Mouse (Mus musculus) megakaryocyte-erythroid progenitor cell, adult 5 weeks (primary cell): ENCODE results near the gene Rfx1. TPM values are rescaled to one million over a fixed set of nuclear protein-coding genes. Genes with fewer than 3 reads are reported as not detected.

Experiments
- polyA plus RNA-seq: library from polyadenylated mRNA; stranded (reverse); fragments of >175 nt; gene quantifications from 2 replicates; pipeline ENCODE4 v1.2.3, GENCODE M21; 2012

The Rfx1 gene
- 44.9 and 58.5 TPM in 2 replicates for polyA plus RNA-seq

DNA sequence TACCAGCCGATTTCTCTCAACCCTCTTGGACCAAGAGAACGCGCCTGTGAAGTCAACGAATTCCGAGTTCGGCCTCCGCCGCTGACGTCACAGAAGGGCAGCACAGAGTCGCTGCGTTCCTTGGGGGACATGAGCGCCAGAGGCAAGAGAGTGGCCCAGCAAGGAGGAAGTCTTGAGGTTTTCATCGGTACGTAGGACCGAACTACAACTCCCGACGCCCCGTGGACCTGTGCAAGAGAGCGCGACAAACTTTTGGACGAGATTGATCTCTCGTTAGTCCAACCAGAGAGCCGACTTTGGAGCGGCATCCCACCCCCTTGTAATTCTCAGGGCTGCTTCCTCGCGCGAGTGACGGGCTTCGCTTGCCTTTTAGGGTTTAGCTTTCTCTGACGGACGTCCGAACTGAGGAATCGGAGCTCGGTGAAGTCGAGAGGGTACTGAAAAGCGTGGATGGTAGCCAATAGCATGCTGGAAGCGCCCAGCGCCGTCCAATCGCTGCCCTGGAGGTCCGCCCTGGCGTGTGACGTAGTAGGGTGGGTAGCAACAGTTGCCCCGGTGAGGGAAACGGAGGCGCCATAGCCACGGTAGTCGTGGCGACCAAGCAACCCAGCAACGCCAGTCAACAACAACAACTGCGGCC, at the start of gene Rfx1:
Gene Rfx1, plus strand, starts transcription at position 544 of the 640 bp plus-strand sequence.

DNA sequence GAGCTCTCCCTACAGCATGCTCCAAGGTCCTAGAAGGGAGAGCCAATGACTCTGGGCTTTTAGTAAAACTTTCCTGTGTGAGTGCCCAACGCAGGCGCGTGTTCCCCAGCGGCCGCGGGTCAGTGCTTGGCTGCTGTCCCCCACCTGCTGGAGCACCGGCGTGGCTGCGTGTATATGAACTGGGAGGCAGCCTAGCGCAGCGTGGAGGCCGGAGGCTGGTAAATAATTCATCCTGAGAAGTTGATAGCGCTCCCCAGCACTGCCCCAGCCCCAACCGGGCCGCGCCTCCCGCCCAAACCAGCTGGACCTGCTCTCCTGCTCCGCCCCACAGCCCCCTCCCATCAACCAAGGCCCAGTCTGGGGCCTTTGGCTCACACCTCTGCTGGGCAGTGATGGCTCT, 45.5 kb upstream of the Rfx1 start, which contains the start of gene Palm3:
Gene Palm3, plus strand, starts transcription at position 376 of the 400 bp plus-strand sequence.

DNA sequence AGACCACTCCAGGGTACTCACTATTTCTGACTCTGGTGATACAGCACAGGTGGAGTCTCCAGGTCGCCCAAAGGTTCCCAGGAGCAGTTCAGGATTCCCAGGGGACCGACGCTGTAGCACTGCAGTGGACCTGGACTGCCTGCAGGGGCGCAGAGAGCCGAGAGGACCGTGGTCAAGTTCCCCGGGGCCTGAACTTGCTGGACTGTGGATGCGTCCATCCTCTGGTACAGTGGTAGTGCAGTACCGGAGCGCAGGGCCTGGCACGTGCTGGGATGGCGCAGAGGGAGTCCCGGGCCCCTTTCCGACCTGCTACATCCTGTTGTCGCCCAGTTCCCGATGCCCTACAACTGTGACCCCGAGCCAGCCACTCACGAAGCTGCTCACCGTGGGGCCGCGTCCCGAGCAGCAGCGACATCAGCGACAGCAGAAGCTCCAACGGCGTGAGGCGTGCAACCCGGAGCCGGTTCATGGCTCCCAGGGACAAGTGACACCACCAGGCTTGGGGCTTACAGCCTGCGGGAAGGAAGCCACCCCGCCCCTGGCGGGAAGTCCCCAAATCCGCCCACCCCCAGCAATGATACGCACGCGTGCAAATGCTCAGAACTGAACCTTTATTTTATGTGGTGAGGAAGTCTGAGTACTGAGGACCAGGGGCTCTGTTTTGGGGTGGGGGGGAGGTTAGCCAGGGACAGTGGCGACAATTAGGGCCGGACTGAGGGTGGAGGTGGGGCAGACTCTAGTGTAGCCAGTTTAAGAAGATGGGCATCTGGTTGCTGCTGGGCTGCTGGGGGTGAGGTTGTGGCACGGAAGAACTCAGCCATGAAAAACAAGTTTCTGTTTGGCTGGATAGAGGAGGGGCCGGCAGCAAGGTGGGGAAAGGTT, 24.3 kb upstream of the Rfx1 start, which contains the start of gene Il27ra:
Gene Il27ra, minus strand, starts transcription at position 524 of the 882 bp plus-strand sequence.

DNA sequence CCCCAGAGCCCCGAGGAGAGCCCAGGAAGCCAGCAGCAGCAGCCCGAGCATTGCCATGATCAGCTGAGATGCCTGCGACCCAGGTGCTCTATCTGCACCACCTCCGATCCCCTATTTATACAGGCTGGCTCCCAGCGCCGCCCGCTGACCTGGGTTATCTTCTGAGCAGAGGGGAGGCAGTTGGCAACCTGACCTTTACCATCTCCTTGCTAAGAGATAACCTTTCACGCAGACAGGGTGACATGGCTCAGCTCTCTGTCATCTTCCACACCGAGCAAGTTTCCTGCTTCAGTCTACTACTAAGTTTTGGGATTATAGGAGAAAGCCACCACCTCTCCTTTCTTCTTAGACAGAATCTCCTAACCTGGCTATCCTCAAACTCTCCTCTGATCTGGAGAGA, 21.7 kb upstream of the Rfx1 start, which contains the start of gene Rln3:
Gene Rln3, minus strand, starts transcription at position 101 of the 400 bp plus-strand sequence.

DNA sequence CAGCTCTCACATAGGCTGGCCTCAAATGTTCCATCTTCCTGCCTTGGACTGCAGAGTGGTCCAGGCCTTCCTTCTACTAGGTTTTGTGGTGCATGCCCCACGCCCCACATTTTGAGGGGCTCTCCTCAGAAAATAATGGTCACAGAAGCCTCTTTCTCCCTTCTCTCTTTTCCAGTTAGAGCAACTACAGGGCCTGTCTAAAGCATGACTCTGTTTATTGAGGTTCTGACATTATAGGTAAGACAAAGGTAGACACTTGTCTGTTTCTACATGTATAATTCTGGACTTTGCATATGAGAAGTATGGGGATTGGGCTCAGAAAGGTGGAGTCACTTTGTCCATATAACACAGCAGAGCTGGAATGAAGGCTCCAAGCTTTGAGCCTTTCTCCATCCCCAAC, 1.6 kb upstream of the Rfx1 start, which contains the start of gene Gm10643:
Gene Gm10643, minus strand, starts transcription at position 101 of the 400 bp plus-strand sequence.

DNA sequence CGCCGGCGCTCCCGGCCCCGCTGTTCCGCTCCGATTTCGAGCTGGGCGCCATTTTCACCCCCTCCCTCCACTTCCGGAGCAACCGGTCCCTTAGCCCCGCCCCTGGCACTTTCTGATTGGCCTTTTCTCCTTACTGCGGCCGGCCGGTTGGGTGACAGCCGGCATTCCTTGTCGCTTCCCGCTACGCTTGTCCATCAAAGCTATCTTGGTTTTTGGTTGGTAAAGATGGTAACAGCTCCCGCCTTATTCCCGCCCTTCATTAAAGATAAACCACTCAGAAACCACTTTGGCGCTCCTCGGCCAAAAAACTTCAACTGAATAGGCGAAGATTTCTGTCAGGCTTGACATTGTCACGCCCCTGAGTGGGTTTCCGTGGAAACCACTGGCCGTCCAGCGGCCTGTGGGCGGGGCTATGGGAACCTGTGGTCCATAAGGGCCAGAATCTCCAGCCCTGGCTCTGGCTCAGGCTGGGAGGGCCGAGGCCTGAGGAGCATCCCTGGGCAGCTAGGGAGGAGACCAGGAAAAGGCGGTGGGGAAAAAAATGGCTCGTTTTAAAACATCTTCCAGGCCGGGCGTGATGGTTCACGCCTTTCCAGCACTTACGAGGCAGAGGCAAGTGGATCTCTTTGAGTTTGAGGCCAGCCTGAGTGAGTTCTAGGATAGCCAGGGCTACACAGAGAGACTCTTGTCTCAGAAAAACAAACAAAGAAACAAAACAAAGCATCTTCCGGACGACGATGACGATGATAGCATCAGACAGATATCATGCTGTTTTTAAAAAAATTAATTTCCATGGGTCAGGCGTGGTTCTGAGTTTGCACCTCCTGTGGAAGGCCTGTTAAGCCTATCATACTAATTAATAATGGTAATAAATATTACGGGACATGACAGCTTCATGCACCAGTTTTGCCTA, 38.3 kb downstream of the Rfx1 start, which contains the start of gene Dcaf15:
Gene Dcaf15, minus strand, starts transcription at position 72 of the 913 bp plus-strand sequence.

DNA sequence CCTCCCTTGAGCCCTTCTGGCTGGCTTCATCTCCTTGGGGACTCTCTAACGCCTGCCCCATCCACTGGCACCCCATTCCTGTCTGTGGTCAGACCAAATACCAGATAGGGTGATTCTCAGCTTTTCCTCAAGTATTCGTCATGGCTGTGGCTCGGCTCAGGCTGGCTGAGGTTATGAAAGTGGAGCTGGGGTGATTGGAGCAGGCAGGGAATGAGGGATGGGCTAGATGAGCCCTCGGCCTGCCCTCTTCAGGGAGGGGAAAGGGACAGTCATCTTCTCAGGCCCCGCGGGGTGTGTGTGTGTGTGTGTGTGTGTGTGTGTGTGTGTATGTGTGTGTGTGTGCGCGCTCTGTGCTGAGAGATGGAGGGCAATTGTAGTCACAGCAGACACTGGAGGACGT, 59.0 kb downstream of the Rfx1 start, which contains the start of gene Podnl1:
Gene Podnl1, plus strand, starts transcription at position 334 of the 400 bp plus-strand sequence.

Other genes starting within 250 kb of the Rfx1 start
- 12.8 and 26.7 TPM in 2 replicates for gene Adgrl1, start 166.7 kb upstream of the Rfx1 start, polyA plus RNA-seq
- gene Gm10644, start 111.6 kb upstream of the Rfx1 start, polyA plus RNA-seq: 0.03 TPM in 1 of 2 replicates, not detected in the other
- gene Asf1b, start 111.3 kb upstream of the Rfx1 start, polyA plus RNA-seq: 177 and 220 TPM in 2 replicates
- gene Prkaca, start 93.8 kb upstream of the Rfx1 start, polyA plus RNA-seq: 21.8 and 27.0 TPM in 2 replicates
- gene Samd1, start 69.2 kb upstream of the Rfx1 start, polyA plus RNA-seq: 183 and 218 TPM in 2 replicates
- 0.54 and 0.89 TPM in 2 replicates for gene 1700067K01Rik, start 65.3 kb upstream of the Rfx1 start, polyA plus RNA-seq
- 0.04 and 0.16 TPM in 2 replicates for gene 2210011C24Rik, start 54.7 kb upstream of the Rfx1 start, polyA plus RNA-seq
- gene Palm3, start 45.4 kb upstream of the Rfx1 start, polyA plus RNA-seq: 0.11 and 0.31 TPM in 2 replicates
- gene Il27ra, start 24.2 kb upstream of the Rfx1 start, polyA plus RNA-seq: 6.6 and 10.7 TPM in 2 replicates
- 0.18 TPM in 1 of 2 replicates, not detected in the other for gene Rln3, start 21.8 kb upstream of the Rfx1 start, polyA plus RNA-seq
- gene Gm10643, start 1.7 kb upstream of the Rfx1 start, polyA plus RNA-seq: 0.06 and 0.25 TPM in 2 replicates
- 52.7 and 58.9 TPM in 2 replicates for gene Dcaf15, start 37.9 kb downstream of the Rfx1 start, polyA plus RNA-seq
- 0.76 and 1.00 TPM in 2 replicates for gene Podnl1, start 59.2 kb downstream of the Rfx1 start, polyA plus RNA-seq
- 33.0 and 37.0 TPM in 2 replicates for gene Cc2d1a, start 81.1 kb downstream of the Rfx1 start, polyA plus RNA-seq
- gene 4930432K21Rik, start 81.2 kb downstream of the Rfx1 start, polyA plus RNA-seq: 0.84 and 1.5 TPM in 2 replicates
- gene Nanos3, start 118.4 kb downstream of the Rfx1 start, polyA plus RNA-seq: 6.1 and 12.7 TPM in 2 replicates
- gene Zswim4, start 170.2 kb downstream of the Rfx1 start, polyA plus RNA-seq: 29.6 and 37.8 TPM in 2 replicates
- gene D8Ertd738e, start 182.9 kb downstream of the Rfx1 start, polyA plus RNA-seq: 250 and 284 TPM in 2 replicates
- gene Mri1, start 190.5 kb downstream of the Rfx1 start, polyA plus RNA-seq: 122 and 142 TPM in 2 replicates
- gene Ccdc130, start 203.5 kb downstream of the Rfx1 start, polyA plus RNA-seq: 10.8 and 14.5 TPM in 2 replicates